Mouse (Mus musculus): Measurements from ENCODE around the gene Glyat. TPM values are rescaled to one million over a fixed set of nuclear protein-coding genes. Genes with fewer than 3 reads are reported as not detected.

The Glyat gene
- total RNA-seq, 4 experiments from 2014 or later = not detected

- no peak for DNase-seq
Observed at GRCm38 (mm10) chr19:12685231-12685630, 52.1 kb downstream of the Glyat start.

GRCm38 (mm10) chr19:12695590-12695989 is 62.5 kb downstream of the Glyat start, which contains the start of gene Keg1:
Gene Keg1, plus strand, starts transcription at chr19:12695786.
- no peak for DNase-seq

- no peak for DNase-seq
Observed at GRCm38 (mm10) chr19:12696221-12696620, 63.1 kb downstream of the Glyat start.

Other genes with a start within 250 kb of the Glyat start
- gene Olfr1440, start 246.0 kb upstream of the Glyat start, total RNA-seq (2022) = not detected
- gene Olfr1441, start 215.9 kb upstream of the Glyat start, total RNA-seq (2022) = not detected
- not detected for gene Pfpl, start 205.4 kb upstream of the Glyat start, total RNA-seq (2022)
- gene Mpeg1, start 172.5 kb upstream of the Glyat start, total RNA-seq (2022) = 10 to 100 TPM; 29.9 to 72.1 (median 53.2) TPM
- 10 to 100 TPM; 12.6 to 26.3 (median 19.7) TPM for gene Dtx4, start 131.9 kb upstream of the Glyat start, total RNA-seq (2022)
- gene Fam111a, start 87.6 kb upstream of the Glyat start, total RNA-seq (2022) = 1 to 10 TPM; 2.2 to 5.5 (median 4.6) TPM
- gene Gm4952, start 33.3 kb upstream of the Glyat start, total RNA-seq (2022) = under 1 TPM in 1 of 4 experiments, not detected in 3; 0.16 TPM
- not detected for gene Olfr1442, start 37.1 kb downstream of the Glyat start, total RNA-seq (2022)
- not detected for gene Olfr1443, start 44.8 kb downstream of the Glyat start, total RNA-seq (2022)
- under 1 TPM in 1 of 4 experiments, not detected in 3; 0.35 TPM for gene Keg1, start 62.5 kb downstream of the Glyat start, total RNA-seq (2022)
- gene Cntf, start 132.3 kb downstream of the Glyat start, total RNA-seq (2022) = 1 to 10 TPM; 1.1 to 3.6 (median 2.3) TPM
- 10 to 100 TPM; 70.3 to 80.8 (median 71.4) TPM for gene Zfp91, start 162.8 kb downstream of the Glyat start, total RNA-seq (2022)
- 1 to 10 TPM; 2.1 to 5.8 (median 3.9) TPM for gene Lpxn, start 162.9 kb downstream of the Glyat start, total RNA-seq (2022)
- gene Gm5244, start 213.4 kb downstream of the Glyat start, total RNA-seq (2022) = not detected
- gene Olfr1444, start 224.0 kb downstream of the Glyat start, total RNA-seq (2022) = not detected

All from adrenal gland, adult 8-10 months (tissue).